Mouse (Mus musculus) olfactory bulb, adult 2 months (tissue): ENCODE measurements at regions not wholly inside any gene's neighbourhood (a gene's known extent, or its start where the extent isn't known, plus 50 kb on each side); places are given as distances from the start of the nearest gene placed in this dataset.

Experiments used
- CTCF ChIP-seq: fragments of 200-500 bp; IDR thresholded peaks from 2 replicates; pipeline ENCODE4 v1.5.1; 2012; ENCODE audit warnings: low read depth, mild to moderate bottlenecking, low read length, moderate library complexity; ENCODE audit not compliant: insufficient read depth
- POLR2A ChIP-seq: fragments of 200-500 bp; IDR thresholded peaks from 2 replicates; pipeline ENCODE4 v1.6.1; 2012; ENCODE audit warnings: mild to moderate bottlenecking, low read depth, low read length, moderate library complexity; ENCODE audit not compliant: insufficient read depth

DNA sequence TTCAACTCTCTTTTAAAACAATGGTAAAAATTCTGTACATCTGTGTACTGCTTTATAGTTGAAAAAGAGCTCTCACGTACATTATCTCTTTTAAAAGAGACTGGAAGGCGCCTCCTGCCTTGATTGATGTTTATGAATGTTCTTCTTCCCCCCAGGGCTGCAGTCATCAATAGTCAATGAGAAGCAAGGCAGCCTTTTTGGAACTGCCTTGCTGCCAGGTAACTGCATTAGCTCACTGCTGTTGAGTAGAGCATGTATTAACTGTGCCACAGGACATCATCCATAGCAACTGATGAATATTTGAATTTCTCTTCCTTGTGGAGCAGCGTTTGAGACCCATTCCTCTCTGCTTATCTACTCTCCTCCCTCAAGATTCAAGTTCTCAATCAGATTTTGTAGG lies 387.2 kb upstream of the Pou3f2 start:
- no peak for TF ChIP-seq CTCF
- TF ChIP-seq POLR2A = no peak
